Mouse (Mus musculus): ENCODE results near the gene Trip12. TPM values are rescaled to one million over a fixed set of nuclear protein-coding genes. Genes with fewer than 3 reads are reported as not detected.

Trip12 gene
- polyA plus RNA-seq, 1 experiment from 2014 or later = 51.0 TPM

DNA sequence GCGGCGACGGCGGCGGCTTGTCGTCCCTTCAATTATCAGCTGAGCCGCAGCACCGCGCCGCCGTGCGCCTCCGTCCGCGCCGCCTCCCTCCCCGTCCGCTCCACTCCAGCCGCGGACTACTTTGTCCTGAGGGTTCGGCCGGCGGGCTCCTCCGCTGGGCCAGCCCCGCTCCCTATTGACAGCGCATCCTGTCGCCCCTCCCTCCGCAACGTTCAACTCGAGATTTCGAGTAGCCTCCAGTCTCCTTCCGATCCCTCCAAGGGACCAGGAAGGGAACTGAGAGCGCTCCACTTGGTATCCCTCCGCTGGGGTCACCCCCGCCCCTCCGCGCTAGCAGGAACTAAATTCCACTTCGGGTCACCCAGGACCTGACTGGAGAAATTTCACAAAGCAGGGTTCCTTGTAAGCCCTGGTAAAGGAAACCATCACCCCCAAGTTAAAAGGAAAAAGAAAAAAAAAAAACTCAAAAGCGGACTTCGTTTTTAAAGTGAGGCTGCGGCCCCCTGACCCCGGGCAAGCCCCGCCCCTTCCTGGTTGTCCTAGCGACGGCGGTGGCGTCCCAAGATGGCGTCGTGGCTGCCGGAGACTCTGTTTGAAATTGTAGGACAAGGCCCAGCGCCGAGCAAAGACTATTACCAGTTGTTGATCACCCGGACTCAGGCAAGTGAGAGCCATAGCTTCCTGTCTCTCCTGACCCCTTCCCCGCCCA lies 853 bp downstream of the Trip12 start, which contains the start of gene Fbxo36:
TSS of gene Fbxo36 (plus strand) at position 533 of the 709 bp plus-strand sequence.
- Histone ChIP-seq H3K27ac (peak within 1 kb of the TSS; percentile 99), H3K4me1 (replicated peaks) (peaks cover 19% of the 10 kb centered on the region), H3K4me3 (peak within 1 kb of the TSS; percentile 98), H3K36me3 (no peaks in the 10 kb centered on the region), H3K4me2 (peak within 1 kb of the TSS; percentile 80), H3K9ac (peak within 1 kb of the TSS; percentile 99), H3K27me3 (no peaks in the 10 kb centered on the region), H3K9me3 (replicated peaks) (no peaks in the 10 kb centered on the region)
- WGBS = under 1% methylated on average over 49 of the region's 54 CpGs
- ATAC-seq (replicated peaks; ENCODE audit: insufficient number of reproducible peaks, insufficient read depth, low FRiP score, low read depth) = peak; percentile 90

DNA sequence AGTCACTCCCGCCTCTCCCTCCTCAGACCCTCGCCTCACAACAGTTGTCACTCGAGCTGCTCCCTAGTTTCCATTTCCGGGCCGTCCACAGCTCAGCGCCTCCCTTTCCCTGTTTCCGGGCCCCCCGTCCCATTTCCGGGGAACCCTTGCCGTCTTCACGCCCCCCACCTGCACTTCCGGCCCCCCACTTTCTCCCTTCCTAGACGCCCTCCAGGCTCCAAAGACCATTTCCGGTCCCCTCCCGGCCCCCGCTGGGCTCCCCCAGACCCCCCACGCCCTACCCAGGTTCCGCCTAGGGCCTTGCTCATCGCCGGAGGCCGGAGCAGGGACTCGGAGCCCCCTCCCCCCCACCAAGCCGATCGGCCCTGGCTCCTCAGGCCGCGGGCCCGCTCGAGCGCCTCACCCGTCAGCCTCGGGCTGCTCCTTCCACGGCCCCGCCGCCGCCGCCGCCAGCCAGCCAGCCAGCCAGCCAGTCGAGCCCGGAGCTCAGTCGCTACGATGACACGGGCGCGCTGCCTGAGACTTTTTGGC lies 1.6 kb downstream of the Trip12 start:
- peak overlapping the region; percentile 98 for H3K4me3 ChIP-seq
- H3K4me1 ChIP-seq (replicated peaks) = peaks cover 19% of the 10 kb centered on the region
- whole genome bisulfite sequencing = under 1% methylated on average over 43 of the region's 44 CpGs
- H3K9ac ChIP-seq = peak overlapping the region; percentile 99
- H3K36me3 ChIP-seq = peaks cover 3% of the 10 kb centered on the region; the same call in 1 of the 2 replicates
- H3K9me3 ChIP-seq (replicated peaks) = no peaks in the 10 kb centered on the region
- H3K27me3 ChIP-seq = no peaks in the 10 kb centered on the region
- H3K27ac ChIP-seq = peak overlapping the region; percentile 99
- ATAC-seq (replicated peaks; ENCODE audit: insufficient number of reproducible peaks, insufficient read depth, low FRiP score, low read depth) = peak; percentile 44
- peak overlapping the region; percentile 80 for H3K4me2 ChIP-seq

DNA sequence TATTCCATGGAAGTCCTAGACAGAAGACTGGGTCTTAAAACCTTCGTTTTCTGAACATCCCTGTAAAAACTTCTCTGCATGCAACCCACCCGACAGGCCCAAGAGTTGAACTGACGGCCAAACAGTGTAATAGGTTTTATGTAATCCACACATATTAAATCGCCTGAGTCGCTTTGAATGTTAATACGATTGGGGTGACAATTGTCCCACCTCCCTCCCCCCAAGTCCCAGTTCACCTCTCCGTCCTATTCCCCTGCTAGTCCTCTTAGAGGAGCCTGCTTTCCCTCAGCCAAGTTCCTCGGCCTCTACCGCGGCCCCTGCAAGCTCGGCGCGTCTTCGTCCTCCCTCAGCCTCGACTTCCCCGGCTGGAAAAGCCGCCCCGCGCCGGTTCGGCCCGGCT lies 2.2 kb downstream of the Trip12 start:
- H3K9ac ChIP-seq = peak overlapping the region; percentile 99
- H3K27me3 ChIP-seq = no peaks in the 10 kb centered on the region
- H3K4me3 ChIP-seq = peak overlapping the region; percentile 98
- WGBS = under 1% methylated on average over 22 of the region's 22 CpGs
- H3K4me1 ChIP-seq (replicated peaks) = peaks cover 19% of the 10 kb centered on the region
- no peaks in the 10 kb centered on the region for H3K9me3 ChIP-seq (replicated peaks)
- H3K36me3 ChIP-seq = peaks cover 5% of the 10 kb centered on the region; the same call in 1 of the 2 replicates
- no peak for ATAC-seq (replicated peaks; ENCODE audit: insufficient number of reproducible peaks, insufficient read depth, low FRiP score, low read depth)
- H3K27ac ChIP-seq = peak overlapping the region; percentile 99
- H3K4me2 ChIP-seq = peak overlapping the region; percentile 80

DNA sequence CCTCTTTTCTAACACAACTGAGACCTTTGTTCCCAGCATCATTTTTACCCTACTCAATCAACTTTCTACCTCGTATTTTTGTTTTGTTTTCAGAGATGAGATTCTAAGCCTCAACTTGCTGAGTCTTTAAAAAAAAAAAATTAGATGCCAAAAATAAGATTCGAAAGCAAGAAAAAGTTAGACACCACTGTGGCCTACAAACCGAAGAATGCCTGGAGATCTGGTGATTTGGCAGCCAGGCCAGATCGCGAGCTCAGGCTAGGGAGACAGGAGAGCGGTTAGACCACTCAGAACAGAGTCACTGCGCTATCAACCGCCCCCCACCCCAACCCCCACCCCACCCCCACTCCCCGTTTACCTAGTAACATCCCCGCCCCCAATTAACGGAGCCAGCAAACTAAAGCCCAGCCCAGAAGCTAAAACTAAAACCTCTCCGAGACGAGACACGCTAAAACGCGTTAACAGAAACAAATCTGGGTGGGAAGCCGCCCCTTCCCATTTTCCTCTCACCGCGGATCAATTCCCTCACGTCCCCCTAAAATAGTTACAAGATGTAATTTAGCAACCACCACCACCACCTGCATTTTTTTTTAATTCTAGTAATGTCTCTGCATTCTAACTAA lies 2.7 kb downstream of the Trip12 start:
- WGBS = 6% methylated on average over 20 of the region's 20 CpGs
- H3K9ac ChIP-seq = peak overlapping the region; percentile 99
- H3K27me3 ChIP-seq = no peaks in the 10 kb centered on the region
- H3K9me3 ChIP-seq (replicated peaks) = no peaks in the 10 kb centered on the region
- H3K4me1 ChIP-seq (replicated peaks) = peaks cover 19% of the 10 kb centered on the region
- no peak for ATAC-seq (replicated peaks; ENCODE audit: insufficient number of reproducible peaks, insufficient read depth, low FRiP score, low read depth)
- peaks cover 9% of the 10 kb centered on the region; the same call in 1 of the 2 replicates for H3K36me3 ChIP-seq
- peak overlapping the region; percentile 98 for H3K4me3 ChIP-seq
- H3K4me2 ChIP-seq = peak overlapping the region; percentile 80
- peak overlapping the region; percentile 99 for H3K27ac ChIP-seq

DNA sequence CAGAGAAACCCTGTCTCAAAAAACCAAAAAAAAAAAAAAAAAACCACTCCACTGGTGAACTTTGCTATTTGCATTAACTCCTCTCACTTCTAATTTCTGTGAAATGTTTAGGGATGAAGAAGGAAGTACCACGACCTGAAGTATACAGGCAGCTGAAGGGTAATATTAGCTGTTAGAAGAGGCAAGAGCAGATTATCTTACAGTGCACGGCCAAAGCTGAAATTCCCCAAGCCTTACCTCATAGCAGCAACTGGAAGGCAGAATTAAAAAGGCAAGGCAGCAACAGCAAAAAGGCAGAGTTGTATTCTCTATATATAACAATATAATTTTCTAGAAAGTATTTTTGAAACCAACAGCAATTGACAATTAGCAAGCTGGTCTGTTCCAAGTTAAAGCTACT lies 15.2 kb downstream of the Trip12 start:
- no peaks in the 10 kb centered on the region for H3K27me3 ChIP-seq
- peaks cover 17% of the 10 kb centered on the region for H3K36me3 ChIP-seq
- 20% methylated on average over 2 of the region's 2 CpGs for WGBS
- no peaks in the 10 kb centered on the region for H3K9me3 ChIP-seq (replicated peaks)
- peak overlapping the region; percentile 16; the same call in 1 of the 2 replicates for H3K27ac ChIP-seq
- no peak for ATAC-seq (replicated peaks; ENCODE audit: insufficient number of reproducible peaks, insufficient read depth, low FRiP score, low read depth)
- no peak overlapping the region for H3K4me3 ChIP-seq
- H3K9ac ChIP-seq = no peak overlapping the region
- H3K4me2 ChIP-seq = no peak overlapping the region
- H3K4me1 ChIP-seq (replicated peaks) = 0 out of 2 replicates have a peak, but pooled peaks cover 6% of the 10 kb centered on the region

DNA sequence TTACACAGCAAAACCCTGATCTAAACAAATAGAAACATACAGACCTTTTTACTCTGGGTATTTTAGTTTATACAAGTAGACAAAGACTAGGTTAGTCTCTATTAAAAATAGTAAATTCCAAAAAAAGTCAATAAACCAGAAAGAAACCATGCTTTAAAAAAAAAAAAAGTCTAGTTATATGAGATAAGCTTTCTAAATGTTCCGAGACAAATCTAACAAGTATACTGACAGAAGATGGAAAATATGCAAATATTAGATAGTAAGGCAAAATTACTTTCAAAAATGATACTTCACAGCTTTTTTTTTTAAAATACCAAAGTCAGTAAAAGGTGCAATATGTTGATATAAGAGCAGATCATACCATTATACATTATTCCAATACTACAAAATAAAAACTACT lies 22.7 kb downstream of the Trip12 start:
- no peaks in the 10 kb centered on the region for H3K9me3 ChIP-seq (replicated peaks)
- no peak overlapping the region for H3K27ac ChIP-seq
- no peak overlapping the region for H3K4me3 ChIP-seq
- no peaks in the 10 kb centered on the region for H3K4me1 ChIP-seq (replicated peaks)
- WGBS = 68% methylated on average over 1 of the region's 1 CpGs
- ATAC-seq (replicated peaks; ENCODE audit: insufficient number of reproducible peaks, insufficient read depth, low FRiP score, low read depth) = no peak
- no peak overlapping the region for H3K9ac ChIP-seq
- no peaks in the 10 kb centered on the region for H3K27me3 ChIP-seq
- peaks cover 17% of the 10 kb centered on the region for H3K36me3 ChIP-seq
- H3K4me2 ChIP-seq = no peak overlapping the region

DNA sequence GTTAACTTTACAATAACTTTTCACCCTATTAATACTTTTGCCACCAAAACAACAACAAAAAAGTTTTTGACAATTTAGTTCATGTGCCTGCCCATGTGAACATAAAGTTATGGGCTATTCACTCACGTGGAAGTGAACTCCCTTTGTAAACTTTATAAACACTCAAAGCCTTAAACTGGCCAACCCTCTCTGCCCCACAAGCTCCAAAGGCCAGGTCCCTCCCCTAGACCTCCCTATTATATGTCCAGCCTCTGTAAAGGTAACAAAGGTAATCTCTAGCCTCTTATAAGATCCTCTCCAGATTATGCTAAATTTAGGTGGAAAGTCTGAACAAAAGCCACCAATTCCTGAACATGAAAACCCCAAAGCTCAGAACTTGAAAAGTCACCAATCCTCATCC lies 36.5 kb downstream of the Trip12 start:
- 87% methylated on average over 1 of the region's 1 CpGs for WGBS
- H3K4me1 ChIP-seq (replicated peaks) = no peaks in the 10 kb centered on the region
- H3K4me2 ChIP-seq = no peak overlapping the region
- no peak for ATAC-seq (replicated peaks; ENCODE audit: insufficient number of reproducible peaks, insufficient read depth, low FRiP score, low read depth)
- H3K9me3 ChIP-seq (replicated peaks) = no peaks in the 10 kb centered on the region
- no peak overlapping the region for H3K27ac ChIP-seq
- H3K36me3 ChIP-seq = no peaks in the 10 kb centered on the region
- no peak overlapping the region for H3K9ac ChIP-seq
- no peak overlapping the region for H3K4me3 ChIP-seq
- no peaks in the 10 kb centered on the region for H3K27me3 ChIP-seq

DNA sequence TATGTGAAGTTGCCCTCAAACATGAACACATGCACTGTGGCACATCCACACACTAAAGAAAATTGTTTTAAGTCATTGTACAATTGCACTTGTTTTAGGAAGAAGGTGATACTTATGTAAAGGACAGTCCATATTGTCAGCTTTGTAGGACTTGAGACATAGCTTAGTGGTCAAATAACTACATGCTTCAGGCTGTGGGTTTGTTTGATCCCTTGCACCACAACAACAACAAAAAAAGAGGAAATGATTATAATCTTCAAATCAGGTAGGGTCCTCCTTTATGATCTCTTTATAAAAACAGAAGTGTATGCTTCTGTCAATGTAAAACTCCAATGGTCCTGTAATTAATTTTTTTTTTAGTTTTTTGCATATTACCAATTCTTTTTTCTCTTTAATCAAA lies 41.1 kb downstream of the Trip12 start:
- Histone ChIP-seq H3K27me3 (no peaks in the 10 kb centered on the region), H3K9me3 (replicated peaks) (no peaks in the 10 kb centered on the region), H3K27ac (no peak overlapping the region), H3K36me3 (peaks cover under 1% of the 10 kb centered on the region; the same call in 1 of the 2 replicates), H3K4me3 (no peak overlapping the region), H3K4me1 (replicated peaks) (no peaks in the 10 kb centered on the region), H3K9ac (no peak overlapping the region), H3K4me2 (no peak overlapping the region)
- no peak for ATAC-seq (replicated peaks; ENCODE audit: insufficient number of reproducible peaks, insufficient read depth, low FRiP score, low read depth)

DNA sequence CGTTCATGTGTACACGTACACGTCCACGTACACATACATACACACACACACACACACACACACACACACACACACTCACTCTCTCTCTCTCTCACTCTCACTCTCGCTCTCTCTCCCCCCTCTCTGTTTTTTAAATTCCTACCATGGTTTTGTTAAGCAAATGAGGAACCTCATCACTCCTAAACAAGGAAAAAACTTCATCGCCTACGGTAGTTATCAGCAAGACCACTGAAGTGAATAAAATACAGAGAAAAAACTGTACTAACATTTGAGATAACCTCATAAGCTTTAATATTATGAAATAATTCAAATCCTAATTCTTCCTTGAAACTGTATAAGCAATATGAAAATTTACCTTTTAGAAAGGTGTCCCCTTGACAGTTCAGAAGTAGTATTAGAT lies 45.0 kb downstream of the Trip12 start:
- Histone ChIP-seq H3K27me3 (no peaks in the 10 kb centered on the region), H3K9me3 (replicated peaks) (no peaks in the 10 kb centered on the region), H3K9ac (no peak overlapping the region), H3K4me3 (no peak overlapping the region), H3K27ac (no peak overlapping the region), H3K36me3 (peaks cover 23% of the 10 kb centered on the region), H3K4me2 (no peak overlapping the region), H3K4me1 (replicated peaks) (no peaks in the 10 kb centered on the region)
- no peak for ATAC-seq (replicated peaks; ENCODE audit: insufficient number of reproducible peaks, insufficient read depth, low FRiP score, low read depth)
- WGBS = 92% methylated on average over 7 of the region's 7 CpGs

DNA sequence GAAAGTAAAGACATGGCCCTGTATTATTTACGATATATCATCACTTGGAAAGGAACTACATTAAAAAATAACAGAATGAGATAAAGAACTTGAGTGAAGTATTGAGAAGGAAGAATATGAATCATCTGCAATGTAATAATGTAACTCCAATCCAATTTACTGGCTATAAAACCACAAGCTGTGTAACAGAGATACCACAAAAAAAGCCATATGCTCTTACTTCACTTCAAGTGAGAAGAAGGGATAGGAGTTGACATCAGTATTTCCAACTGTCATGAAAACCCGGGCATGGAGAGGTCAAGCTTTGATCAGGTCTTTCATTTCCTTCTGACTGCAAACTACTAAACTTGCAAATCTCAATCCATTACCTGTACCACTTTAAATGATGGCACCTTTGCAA lies 48.9 kb downstream of the Trip12 start:
- H3K9me3 ChIP-seq (replicated peaks) = no peaks in the 10 kb centered on the region
- no peak overlapping the region for H3K4me2 ChIP-seq
- H3K9ac ChIP-seq = no peak overlapping the region
- H3K36me3 ChIP-seq = peaks cover 40% of the 10 kb centered on the region
- WGBS = 89% methylated on average over 2 of the region's 2 CpGs
- H3K4me3 ChIP-seq = no peak overlapping the region
- no peaks in the 10 kb centered on the region for H3K27me3 ChIP-seq
- ATAC-seq (replicated peaks; ENCODE audit: insufficient number of reproducible peaks, insufficient read depth, low FRiP score, low read depth) = no peak
- no peaks in the 10 kb centered on the region for H3K4me1 ChIP-seq (replicated peaks)
- H3K27ac ChIP-seq = no peak overlapping the region

DNA sequence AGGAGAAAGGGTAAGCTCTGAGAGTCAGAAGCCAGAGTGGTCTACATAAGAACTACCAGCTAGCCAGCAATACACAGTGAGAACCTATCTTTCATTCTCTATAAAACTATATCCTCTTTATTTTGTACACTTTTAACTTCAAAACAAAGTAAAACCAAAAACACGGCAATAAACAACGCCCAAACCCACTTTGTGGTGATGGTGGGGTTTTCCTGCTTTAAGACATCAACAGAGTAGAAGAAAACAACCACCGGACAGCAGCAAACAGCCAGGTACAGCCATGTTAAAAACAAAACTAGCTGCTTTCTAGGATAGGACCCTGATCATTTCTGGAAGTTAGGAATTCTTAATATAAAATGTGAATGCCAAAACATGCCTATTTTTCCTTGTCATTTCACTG lies 59.7 kb downstream of the Trip12 start:
- Histone ChIP-seq H3K36me3 (peaks cover 10% of the 10 kb centered on the region), H3K4me3 (no peak overlapping the region), H3K27me3 (no peaks in the 10 kb centered on the region), H3K9me3 (replicated peaks) (no peaks in the 10 kb centered on the region), H3K4me1 (replicated peaks) (no peaks in the 10 kb centered on the region), H3K4me2 (no peak overlapping the region), H3K27ac (no peak overlapping the region), H3K9ac (no peak overlapping the region)
- ATAC-seq (replicated peaks; ENCODE audit: insufficient number of reproducible peaks, insufficient read depth, low FRiP score, low read depth) = no peak
- 93% methylated on average over 3 of the region's 3 CpGs for WGBS

All from heart, embryonic 15.5 days (tissue).